Mouse (Mus musculus) cerebellum, adult 9-10 months (tissue): ENCODE data around the gene Immp2l.
"Not testable (repeated sequence)": the region's sequence is repeated elsewhere in the genome, so short reads cannot be mapped to it uniquely, and the experiment has no call there.

Experiments
- DNase-seq: peaks from one replicate; pipeline ENCODE4 v3.0.0; 2022

Immp2l gene

DNA sequence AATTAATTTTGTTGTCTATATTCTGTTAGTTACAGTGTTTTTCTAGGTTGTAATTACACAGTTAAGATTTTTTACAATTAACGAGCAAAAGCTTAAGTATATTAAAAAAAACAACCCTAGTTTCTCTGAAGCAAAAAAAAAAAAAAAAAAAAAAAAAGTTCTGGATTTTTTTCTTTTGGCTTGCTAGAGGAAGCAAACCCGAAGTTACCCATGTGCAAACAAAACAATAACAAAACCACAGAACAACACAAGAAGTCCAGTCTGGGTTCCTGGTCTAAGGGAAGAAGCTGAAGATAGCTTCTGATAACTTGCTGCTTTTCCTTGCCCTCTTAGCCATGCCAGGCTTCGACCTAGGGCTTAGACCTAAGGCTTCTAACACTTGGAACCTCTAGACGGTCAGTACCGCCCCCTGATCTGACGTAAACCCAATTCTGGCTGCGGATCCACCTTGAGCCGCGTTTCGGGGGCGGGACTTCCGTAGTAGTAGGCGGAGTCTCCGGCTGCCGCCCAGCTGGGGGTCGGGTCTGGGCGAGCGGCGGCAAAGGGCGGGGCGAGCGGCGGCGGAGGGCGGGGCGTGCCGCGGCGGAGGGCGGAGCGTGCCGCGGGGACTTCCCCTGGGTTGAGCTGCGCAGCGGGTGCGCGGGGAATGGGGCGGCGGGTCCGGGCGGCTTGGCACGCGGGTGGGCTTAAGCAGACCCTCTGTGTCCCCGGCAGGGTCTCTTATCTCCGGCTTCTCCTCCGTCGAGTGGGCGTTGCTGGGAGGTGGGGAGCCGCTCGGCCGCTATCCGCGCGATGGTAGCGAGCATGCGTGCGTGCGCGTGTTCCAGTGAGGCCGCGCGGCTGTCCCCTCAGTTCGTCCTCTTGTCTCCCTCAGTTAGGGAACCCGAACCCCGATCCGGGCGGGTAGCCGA lies at the start of gene Immp2l:
Gene Immp2l, plus strand, starts transcription at position 580 of the 911 bp plus-strand sequence.
- DNase-seq, result peak; percentile 95

DNA sequence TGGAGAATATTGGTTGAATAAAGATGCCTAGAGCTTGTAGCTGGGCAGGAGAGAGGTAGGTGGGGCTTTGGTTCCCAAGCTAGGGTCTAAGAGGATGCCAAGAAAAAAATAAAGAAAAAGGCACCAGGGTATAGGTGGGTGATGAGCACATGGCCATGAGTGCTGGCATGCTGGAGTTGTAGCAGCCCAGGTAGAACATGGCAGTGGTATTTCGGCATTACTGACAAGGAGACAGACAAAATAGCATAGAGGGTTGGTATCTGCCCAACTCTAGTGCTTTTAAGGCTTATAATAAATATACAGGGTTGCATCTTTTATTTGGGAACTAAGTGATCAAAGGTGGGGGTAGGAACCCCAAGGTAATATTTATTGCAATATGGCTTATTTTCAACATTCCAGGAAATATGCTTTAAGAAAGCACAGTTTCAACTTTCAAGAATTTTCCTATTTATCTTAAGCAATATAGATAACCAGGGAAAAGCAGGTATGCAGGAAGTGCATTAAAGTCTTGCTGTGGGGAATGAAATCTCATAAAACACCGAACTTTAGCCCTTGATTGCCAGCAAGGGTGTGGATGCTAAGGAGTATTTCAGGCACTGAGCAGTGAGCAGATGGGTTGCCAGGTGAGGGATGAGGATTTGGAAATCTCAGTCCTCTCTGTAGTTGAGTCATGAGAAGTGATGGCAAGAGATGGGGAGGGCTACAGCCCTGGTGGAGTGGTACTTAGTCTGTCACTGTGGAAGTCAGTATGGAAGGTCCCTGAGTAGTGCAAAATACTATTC lies 45.0 kb upstream of the Immp2l start:
- DNase-seq, result no peak

DNA sequence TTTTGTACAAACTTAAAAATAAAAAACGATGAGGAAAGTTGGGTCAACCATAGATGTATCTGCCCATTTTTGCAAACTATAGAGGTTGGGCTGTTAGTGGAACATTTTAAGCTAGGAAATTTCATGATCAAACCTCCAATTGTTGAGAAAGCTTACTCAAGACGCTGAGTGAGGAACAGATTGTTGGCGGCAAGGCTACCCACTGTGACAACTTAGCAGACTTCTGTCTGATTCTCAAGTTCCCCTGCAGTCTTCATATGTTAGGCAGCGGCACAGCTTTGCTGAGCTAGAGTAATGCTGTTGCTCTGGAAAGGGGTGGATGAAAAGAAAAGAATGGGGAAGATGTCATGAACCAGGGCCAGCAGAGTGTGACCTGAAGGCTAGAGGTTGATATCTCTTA lies 44.2 kb upstream of the Immp2l start:
- no peak for DNase-seq

DNA sequence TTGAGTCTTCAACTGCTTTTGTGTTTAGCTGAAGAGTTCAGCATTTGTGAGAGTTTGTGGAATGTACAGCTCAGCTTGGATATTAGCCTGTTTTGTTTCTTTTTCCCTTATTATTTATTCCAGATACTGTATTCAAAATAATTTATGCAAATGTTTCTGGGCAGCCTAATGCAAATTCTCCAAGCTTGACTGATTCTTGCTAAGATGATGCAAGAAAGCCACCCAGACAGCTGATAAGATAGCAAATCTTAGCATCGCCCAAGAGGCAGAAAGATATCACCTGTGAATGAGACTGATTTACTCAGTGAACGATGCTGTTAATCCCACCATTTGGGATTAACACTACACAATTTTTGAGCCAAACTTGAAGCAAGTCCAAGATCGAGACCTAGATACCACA lies 43.7 kb upstream of the Immp2l start:
- DNase-seq, result no peak

DNA sequence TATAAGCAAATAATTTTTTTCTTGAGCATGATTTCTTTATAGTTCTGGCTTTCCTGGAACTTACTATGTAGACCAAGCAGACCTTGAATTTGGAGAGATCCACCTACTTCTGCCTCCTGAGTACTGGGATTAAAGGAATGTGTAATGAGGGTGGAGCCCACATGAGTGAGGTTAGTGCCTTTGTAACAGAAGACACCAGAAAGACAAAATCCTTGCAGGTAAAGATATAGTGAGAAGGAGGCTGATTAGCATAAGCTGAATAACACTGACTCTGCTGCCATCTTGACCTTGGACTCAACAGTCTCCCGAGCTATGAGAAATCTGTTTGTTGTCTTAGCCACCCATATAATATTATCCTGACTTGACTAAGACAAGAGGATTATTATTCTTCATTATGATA lies 40.9 kb upstream of the Immp2l start:
- DNase-seq, result no peak

GRCm38 (mm10) chr12:40984735-40985134 lies 39.2 kb upstream of the Immp2l start:
- DNase-seq, result no peak

DNA sequence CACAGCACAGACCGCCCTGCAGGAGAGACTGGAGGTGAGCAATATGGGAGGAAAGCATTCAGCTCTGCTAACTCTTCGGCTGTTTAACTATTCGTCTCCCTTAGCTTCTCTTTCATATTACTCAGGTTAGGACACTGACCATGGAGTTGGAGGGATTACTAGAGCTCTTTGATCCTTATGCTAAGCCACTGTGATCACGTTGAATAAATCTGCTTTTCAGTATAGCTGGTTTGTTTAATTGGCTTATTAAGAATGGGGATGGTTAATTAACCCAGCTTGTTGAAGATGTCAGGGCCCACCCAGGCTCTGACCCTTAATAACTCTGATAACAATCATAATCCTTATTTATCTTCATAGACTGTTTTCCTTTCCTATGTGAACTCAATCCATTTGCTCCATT lies 38.1 kb upstream of the Immp2l start:
- no peak for DNase-seq

DNA sequence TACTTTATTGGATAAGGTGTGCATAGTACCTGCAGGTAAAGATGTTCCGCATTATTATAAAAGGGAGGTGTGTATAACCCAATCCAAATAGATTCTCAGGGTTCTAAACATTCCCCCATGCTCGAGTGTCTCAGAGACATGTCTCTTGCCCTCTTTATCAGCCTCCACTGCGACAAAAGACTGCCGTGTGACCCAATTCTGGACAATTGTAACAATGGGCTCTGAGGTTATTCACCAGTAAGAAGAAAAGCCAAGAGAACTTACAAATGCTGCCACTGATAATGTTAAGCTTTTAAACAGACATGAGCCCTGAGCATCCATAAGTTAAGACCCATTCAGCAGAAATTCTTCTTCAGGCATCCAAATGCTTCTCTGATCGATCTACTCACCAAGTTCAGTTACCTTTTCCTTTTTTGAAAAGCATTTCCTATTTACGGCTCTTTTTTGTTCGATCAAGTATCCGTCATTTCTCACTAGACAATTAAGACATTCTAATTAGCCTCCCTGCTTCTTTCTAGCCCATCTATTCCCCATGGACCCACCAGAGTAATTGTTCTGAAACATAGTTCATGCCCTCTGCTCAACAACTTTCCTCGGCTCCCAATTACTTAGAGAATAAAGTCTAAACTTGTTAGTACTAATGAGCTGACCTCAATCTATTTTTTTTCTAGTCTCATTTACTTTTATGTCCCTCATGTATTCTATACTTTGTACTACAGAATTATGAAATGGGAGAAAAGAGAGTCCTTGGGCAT lies 35.4 kb upstream of the Immp2l start:
- DNase-seq, result no peak

DNA sequence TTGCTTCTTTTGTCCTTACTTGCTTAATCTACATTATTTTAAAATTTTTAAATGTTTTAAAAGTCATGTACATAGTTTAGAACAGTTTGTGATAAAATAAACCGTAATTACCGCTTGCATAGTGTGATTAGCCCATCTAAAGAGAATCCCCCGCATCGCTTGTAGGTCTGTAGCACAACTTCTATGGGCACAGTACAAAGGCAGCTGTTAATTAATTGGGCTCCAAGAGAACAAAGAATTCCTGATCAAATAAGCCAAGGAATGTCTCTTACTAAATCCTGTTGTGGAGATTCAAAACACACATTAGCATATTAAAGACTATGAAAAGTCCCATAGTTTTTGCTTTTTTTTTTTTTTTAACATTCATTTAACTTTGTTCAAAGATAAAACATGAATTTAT lies 32.2 kb upstream of the Immp2l start:
- DNase-seq, result no peak

- not testable (repeated sequence) for DNase-seq
These were observed 31.7 kb upstream of the Immp2l start for GRCm38 (mm10) chr12:40992237-40992636.

DNA sequence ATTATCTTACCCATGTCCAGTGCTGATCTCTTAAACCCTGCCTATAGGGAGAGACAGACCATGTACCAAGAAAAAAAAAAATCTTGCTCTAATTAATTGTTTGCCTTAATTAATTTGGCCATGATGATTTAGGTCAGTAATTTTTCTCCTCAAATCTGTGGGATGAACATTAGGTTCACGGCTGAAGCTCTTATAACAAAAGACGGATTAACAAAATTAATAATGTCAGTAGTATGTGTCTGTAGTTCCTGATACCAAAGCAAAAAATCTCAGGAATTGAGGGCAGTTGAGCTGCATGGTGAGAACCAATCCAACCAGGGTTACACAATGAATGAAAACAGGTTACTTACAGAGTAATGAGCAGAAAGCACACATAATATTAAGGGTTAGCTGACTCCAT lies 29.0 kb upstream of the Immp2l start:
- DNase-seq, result no peak

- DNase-seq, result no peak
These were observed 28.1 kb upstream of the Immp2l start for GRCm38 (mm10) chr12:40995618-40996370.

GRCm38 (mm10) chr12:41022516-41022915 lies 1.4 kb upstream of the Immp2l start:
- no peak for DNase-seq

GRCm38 (mm10) chr12:41024512-41024911 lies 622 bp downstream of the Immp2l start:
- no peak for DNase-seq

GRCm38 (mm10) chr12:41027485-41027884 lies 3.6 kb downstream of the Immp2l start:
- DNase-seq, result no peak

- DNase-seq, result no peak
These were observed 7.2 kb downstream of the Immp2l start for GRCm38 (mm10) chr12:41031119-41031518.

DNA sequence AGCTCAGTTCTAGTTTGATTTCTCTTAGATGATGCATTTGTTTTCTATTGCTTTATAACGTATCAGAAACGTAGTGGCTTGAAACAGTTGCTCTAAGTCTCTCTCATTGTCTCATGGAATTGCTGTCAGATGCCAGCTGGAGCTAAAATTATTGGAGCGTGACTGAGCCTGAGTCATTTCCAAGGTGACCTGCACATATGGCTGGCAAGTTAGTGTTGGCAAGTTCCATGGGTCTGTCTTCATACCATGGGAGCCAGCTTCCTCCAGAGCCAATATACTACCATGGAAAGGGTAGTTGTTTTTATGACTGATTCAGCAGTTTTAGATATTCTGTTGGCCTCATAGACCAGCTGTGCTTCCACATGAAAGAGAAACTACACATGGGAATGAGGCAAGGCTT lies 9.3 kb downstream of the Immp2l start:
- peak; percentile 91 for DNase-seq

GRCm38 (mm10) chr12:41039834-41040233 lies 15.9 kb downstream of the Immp2l start:
- no peak for DNase-seq

DNA sequence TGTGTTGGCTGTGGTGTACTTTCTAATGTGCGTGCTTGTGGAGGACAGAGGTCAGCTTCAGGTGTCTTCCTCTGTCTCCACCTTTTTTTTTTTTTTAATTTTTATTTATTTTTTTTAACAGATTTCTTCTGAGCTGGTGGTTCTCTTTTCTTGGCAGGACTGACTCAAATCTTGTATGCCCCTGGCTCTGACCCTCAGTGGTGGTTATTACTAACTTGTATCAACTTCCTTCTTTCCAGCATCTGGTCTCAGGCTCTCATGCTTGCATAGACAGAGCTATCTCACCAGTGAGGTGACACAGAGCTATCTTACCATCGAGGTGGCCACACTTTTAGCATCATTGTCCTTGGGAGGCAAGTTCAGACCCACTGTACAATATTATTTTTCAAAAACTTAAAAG lies 17.8 kb downstream of the Immp2l start:
- no peak for DNase-seq

DNA sequence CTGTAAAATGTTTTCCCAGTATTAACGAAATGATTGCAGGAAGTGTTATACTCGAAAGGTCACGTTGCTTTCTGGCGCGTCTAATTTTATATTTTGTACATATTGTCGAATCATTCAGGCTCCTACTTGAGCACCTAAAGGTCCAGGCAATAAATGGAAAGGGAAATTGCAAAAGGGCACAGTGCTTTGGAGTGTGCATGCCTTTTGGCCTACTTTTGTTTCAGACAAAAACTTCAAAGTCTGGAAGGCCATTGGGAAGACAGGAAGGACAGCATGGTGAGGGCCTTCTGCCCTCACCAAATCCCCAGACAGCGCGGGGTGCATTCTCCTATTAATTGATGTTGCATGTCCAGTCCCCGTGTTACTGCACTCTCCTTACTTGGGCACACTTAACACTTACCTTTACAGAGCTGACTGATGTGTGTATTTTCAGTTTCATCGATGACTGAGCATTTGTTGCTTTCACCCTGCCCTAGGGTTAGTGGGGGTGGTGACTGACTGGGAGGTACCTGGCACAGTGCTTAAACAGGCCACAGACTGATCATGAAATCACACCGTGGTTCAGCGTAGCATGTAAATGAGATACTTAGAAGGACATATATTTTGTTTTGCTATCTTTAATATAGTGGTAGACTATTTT lies 20.7 kb downstream of the Immp2l start:
- DNase-seq, result no peak

DNA sequence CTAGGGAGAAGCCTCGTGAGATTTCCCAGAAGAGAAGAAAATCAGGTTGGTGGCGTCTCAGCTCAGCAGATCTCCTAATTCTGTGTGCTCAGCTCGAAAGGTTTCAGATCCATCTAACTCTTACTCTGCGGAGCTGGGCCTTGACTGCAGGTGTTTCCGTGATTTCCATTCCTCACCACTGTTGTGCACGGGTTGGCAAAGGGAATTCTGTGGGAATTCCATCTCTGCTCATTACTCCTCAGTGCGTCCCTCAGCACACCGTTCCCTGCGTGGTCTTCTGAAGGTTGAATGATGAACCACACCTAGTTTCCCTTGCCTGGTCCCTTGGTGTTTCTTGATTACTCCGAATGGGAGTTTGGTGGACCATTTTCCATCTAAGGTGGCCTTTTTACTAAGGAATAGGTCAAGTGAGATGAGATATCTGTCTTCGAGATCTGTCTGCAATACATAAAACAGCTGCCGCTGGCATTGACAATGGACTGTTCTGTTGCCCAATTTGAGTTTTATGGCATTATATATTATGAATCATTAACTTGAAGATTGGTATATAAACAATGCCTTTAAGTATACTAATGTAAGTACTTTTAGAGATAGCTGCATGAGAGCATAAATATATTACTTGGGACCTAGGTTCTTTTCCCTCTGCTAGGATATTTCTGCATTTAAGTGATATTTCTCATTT lies 23.3 kb downstream of the Immp2l start:
- DNase-seq, result no peak
